Mouse (Mus musculus): ENCODE measurements around the gene Myoz1.

DNA sequence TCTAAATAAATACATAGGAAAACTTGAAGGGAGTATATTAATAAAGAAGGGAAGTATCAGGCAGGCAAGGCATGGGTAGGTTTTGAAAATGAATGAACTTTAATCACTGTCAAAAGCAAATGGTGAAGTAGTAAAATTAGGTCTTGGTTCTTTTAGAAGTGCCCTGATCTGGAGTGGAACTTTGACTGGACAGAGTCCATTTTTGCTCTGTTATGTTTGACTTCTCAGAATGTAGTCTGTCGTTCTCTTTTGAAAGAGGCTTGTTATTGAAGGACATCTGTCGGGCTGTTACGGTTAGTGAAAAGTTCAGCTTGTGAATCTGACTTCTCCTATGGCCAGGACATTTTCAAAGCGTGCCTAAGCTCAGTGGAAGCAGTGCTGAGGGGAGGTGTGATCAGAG, 21.6 kb upstream of the Myoz1 start:
- no peak for TF ChIP-seq CTCF (IDR thresholded peaks at IDR 0.05; ENCODE audit: control insufficient read depth, insufficient read depth, insufficient read length)
- no peak for TF ChIP-seq MYOG (IDR thresholded peaks at IDR 0.05; ENCODE audit: control insufficient read depth, extremely low read depth, insufficient read length)
- TF ChIP-seq FOSL1 (IDR thresholded peaks at IDR 0.05; ENCODE audit: insufficient read depth, low read length, poor library complexity, severe bottlenecking), result no peak
- TF ChIP-seq MAX (IDR thresholded peaks at IDR 0.05), result no peak
- TF ChIP-seq MYOD1 (IDR thresholded peaks at IDR 0.05; ENCODE audit: control insufficient read depth, insufficient read length, low read depth), result no peak
- TF ChIP-seq USF1 (IDR thresholded peaks at IDR 0.05; ENCODE audit: low read depth), result no peak
- TF ChIP-seq CEBPB (IDR thresholded peaks at IDR 0.05; ENCODE audit: low read depth), result no peak

Data from C2C12 (cell line).